Mouse (Mus musculus) liver, embryonic 14.5 days (tissue): ENCODE data around the gene Slc22a12. TPM values are rescaled to one million over a fixed set of nuclear protein-coding genes. Genes with fewer than 3 reads are reported as not detected.

Experiments
- ATAC-seq: fragments of 200-750 bp; cut with Nextera tagmentation; 2 replicates; pipeline ENCODE4 v1.8.0; 2017; ENCODE audit warnings: moderate number of reproducible peaks, mild to moderate bottlenecking, moderate library complexity; ENCODE audit not compliant: insufficient read depth
- DNase-seq, 3 experiments: peaks; one replicate each; pipeline ENCODE4 v3.0.0-alpha.2; 2012 to 2013; ENCODE audit warnings: low read depth in 3 of 3, low spot score in 3 of 3
- H3K27ac ChIP-seq: fragments of 300-500 bp; sonication (generic); 2 replicates; pipeline ENCODE4 v1.5.1; 2014; ENCODE audit warnings: moderate library complexity, mild to moderate bottlenecking, control low read depth, inconsistent platforms
- H3K27me3 ChIP-seq: fragments of 300-500 bp; sonication (generic); 2 replicates; pipeline ENCODE4 v1.6.1; 2014; ENCODE audit warnings: mild to moderate bottlenecking, low read length, moderate library complexity; ENCODE audit not compliant: control insufficient read depth, insufficient read depth
- H3K36me3 ChIP-seq: fragments of 300-500 bp; sonication (generic); replicated peaks from 2 replicates; pipeline ENCODE4 v1.6.1; 2014; ENCODE audit warnings: low read depth; ENCODE audit not compliant: control insufficient read depth, insufficient read depth
- H3K4me1 ChIP-seq, 2 experiments: fragments of 200-500 bp in 1 of 2; fragments of 300-500 bp in 1 of 2; sonication (generic) in 1 of 2; replicated peaks; 2 replicates each; pipeline ENCODE4 v1.6.1; 2012 to 2014; ENCODE audit warnings: antibody characterized with exemption in 1 of 2, inconsistent platforms in 1 of 2, low read length in 1 of 2; ENCODE audit not compliant: control insufficient read depth in 2 of 2, insufficient read depth in 2 of 2
- H3K4me2 ChIP-seq: fragments of 300-500 bp; sonication (generic); 2 replicates; pipeline ENCODE4 v1.6.1; 2014; ENCODE audit warnings: low read depth, mild to moderate bottlenecking, control low read depth, moderate library complexity
- H3K4me3 ChIP-seq, 2 experiments: fragments of 200-500 bp in 1 of 2; fragments of 300-500 bp in 1 of 2; sonication (generic) in 1 of 2; 2 replicates each; pipeline ENCODE4 v1.5.1; 2012 to 2014; ENCODE audit warnings: low read depth in 2 of 2, low read length in 2 of 2, mild to moderate bottlenecking in 2 of 2, control low read depth in 1 of 2, inconsistent platforms in 1 of 2, moderate library complexity in 1 of 2; ENCODE audit not compliant: insufficient read depth in 1 of 2
- H3K9ac ChIP-seq: fragments of 300-500 bp; sonication (generic); replicated peaks from 2 replicates; pipeline ENCODE4 v1.6.1; 2014; ENCODE audit warnings: mild to moderate bottlenecking, control low read depth, moderate library complexity
- H3K9me3 ChIP-seq: fragments of 300-500 bp; sonication (generic); 2 replicates; pipeline ENCODE4 v1.6.1; 2016; ENCODE audit warnings: low read length, mixed read lengths; ENCODE audit not compliant: control insufficient read depth
- CTCF ChIP-seq: IDR thresholded peaks from 2 replicates; pipeline ENCODE4 v1.5.1; 2016; ENCODE audit warnings: antibody characterized with exemption, low read depth, control low read depth
- EP300 ChIP-seq: IDR thresholded peaks from 2 replicates; pipeline ENCODE4 v1.6.1; 2016; ENCODE audit warnings: antibody characterized with exemption, low read depth
- WGBS: fragments of 180-500 bp; shearing (Covaris S2); extraction: QIAGEN DNeasy Blood & Tissue Kit; methylation state at CpG from one replicate; pipeline ENCODE4 v1.1.7; 2014; ENCODE audit not compliant: insufficient replicate concordance; 5-methylcytosine and 5-hydroxymethylcytosine counted together
- polyA plus RNA-seq, 2 experiments: library from polyadenylated mRNA; depleted of rRNA in 1 of 2; stranded (reverse) in 1 of 2; unstranded in 1 of 2; fragments of >200 nt; fragmentation: Nextera tagmentation in 1 of 2; extraction: Ambion mirVana in 1 of 2; gene quantifications; 2 replicates each; pipeline versions ENCODE4 v1.2.1 to v1.2.3; 2012 to 2014

The Slc22a12 gene
- polyA plus RNA-seq, 2 experiments = not detected

DNA sequence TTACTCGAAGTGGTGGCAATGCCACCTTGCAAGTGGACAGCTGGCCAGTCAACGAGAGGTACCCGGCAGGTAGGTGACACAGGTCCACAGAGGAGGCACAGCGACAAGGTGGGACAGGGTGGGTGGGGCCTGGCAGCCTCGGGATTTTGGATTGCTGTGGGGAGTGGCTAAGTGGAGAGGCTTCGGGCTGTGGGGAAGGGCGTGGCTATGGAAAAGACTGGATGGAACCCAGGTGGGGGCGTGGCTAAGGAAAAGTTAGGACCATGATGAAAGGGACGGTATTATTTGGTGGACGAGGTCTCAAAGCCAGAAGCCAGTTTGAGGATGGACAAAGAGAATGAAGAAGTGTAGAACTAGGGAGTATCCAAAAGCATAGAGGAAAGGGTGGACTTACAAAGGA, 33.0 kb downstream of the Slc22a12 start:
- peaks cover 9% of the 10 kb centered on the region for H3K27me3 ChIP-seq
- 52% methylated on average over 10 of the region's 10 CpGs for WGBS
- H3K27ac ChIP-seq = no peak overlapping the region
- no peak overlapping the region for H3K9ac ChIP-seq
- no peaks in the 10 kb centered on the region for H3K4me1 ChIP-seq
- TF ChIP-seq CTCF (no peak), EP300 (no peak)
- H3K9me3 ChIP-seq = no peaks in the 10 kb centered on the region
- H3K36me3 ChIP-seq = no peaks in the 10 kb centered on the region
- ATAC-seq (no peak), DNase-seq (no peak)
- H3K4me2 ChIP-seq = no peak overlapping the region
- no peak overlapping the region for H3K4me3 ChIP-seq

DNA sequence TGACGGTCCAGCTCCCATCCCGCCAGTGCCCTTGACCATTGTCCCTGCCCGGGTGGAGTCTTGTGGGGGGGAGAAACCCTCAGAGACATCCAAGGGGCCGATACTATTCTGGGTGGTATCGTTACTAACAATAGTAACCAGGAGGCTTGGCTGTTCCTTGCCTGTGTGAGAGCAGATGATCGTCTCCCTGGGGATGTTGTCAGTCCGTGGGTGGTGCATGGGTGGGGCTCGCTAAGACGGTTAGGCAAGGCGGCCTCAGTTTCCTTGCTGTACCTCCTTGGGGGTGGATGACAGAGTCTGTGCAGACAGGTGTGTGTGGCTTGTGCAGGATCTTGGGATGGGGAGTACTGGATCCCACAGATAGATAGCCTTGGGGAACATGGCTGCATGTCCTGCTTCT, 35.4 kb downstream of the Slc22a12 start:
- 35% methylated on average over 10 of the region's 10 CpGs for WGBS
- no peak for ATAC-seq
- H3K4me3 ChIP-seq = no peak overlapping the region
- no peaks in the 10 kb centered on the region for H3K4me1 ChIP-seq
- TF ChIP-seq CTCF (no peak), EP300 (no peak)
- no peaks in the 10 kb centered on the region for H3K36me3 ChIP-seq
- no peak overlapping the region for H3K4me2 ChIP-seq
- no peak overlapping the region for H3K27ac ChIP-seq
- no peak overlapping the region for H3K9ac ChIP-seq
- H3K9me3 ChIP-seq = no peaks in the 10 kb centered on the region
- peaks cover 11% of the 10 kb centered on the region for H3K27me3 ChIP-seq
- no peak for DNase-seq

DNA sequence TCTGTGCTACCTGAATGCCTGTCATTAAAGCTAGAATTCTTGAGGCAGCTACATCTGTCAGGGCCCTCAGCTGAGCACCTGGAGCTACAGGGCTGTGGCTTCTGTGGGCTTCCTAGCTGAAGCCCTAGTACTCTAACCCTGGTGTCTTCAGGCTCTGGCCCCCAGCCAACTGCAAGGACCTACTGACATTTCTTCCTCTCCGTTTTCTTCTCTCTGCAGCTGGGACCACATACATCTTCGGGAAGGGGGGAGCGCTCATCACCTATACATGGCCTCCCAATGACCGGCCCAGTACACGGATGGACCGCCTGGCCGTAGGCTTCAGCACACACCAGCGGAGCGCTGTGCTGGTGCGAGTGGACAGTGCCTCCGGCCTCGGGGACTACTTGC, 38.2 kb downstream of the Slc22a12 start:
- H3K27me3 ChIP-seq = peaks cover 37% of the 10 kb centered on the region
- H3K4me2 ChIP-seq = no peak overlapping the region
- 71% methylated on average over 12 of the region's 12 CpGs for WGBS
- no peaks in the 10 kb centered on the region for H3K36me3 ChIP-seq
- DNase-seq (no peak), ATAC-seq (no peak)
- no peak overlapping the region for H3K4me3 ChIP-seq
- no peak overlapping the region for H3K27ac ChIP-seq
- no peaks in the 10 kb centered on the region for H3K4me1 ChIP-seq
- no peaks in the 10 kb centered on the region for H3K9me3 ChIP-seq
- H3K9ac ChIP-seq = no peak overlapping the region
- TF ChIP-seq EP300 (no peak), CTCF (no peak)

DNA sequence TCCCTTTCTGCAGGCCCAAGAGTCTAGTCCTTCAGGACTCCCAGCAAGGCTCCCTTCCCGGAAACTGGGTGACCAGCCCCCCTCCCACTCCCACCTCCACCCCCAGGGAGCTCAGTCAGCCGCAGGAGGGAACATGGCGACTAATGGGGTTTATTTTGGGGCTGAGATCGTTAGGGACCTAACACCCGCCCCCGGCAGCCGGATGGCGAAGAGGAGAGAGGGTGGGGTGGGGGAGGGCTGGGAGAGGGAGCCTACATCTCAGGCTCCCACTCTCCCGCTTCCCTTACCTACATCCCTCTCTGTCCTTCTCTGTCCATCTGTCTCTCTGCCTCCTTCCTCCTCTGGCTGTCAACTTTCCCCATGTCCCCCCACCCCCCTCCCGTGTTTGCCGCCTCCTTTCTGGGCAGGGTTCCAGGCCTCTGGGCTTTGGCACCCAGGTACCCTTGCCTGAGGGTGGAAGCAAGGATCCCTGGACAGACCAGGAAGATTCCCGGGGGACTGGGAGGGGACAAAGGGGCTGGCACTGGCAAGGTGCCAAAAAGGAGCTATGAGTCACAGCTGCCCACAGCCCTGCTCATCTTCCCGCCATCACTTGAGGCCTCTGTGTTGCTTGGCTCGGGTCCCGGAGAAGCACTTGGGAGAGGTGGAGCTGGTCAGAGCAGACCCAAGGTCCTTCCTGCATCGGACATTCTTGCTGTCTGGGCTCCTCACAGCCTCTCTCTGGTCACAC, 38.7 kb downstream of the Slc22a12 start:
- Histone ChIP-seq H3K9me3 (no peaks in the 10 kb centered on the region), H3K4me3 (no peak overlapping the region), H3K4me1 (no peaks in the 10 kb centered on the region), H3K27me3 (peaks cover 43% of the 10 kb centered on the region), H3K27ac (no peak overlapping the region), H3K4me2 (no peak overlapping the region), H3K9ac (no peak overlapping the region), H3K36me3 (no peaks in the 10 kb centered on the region)
- WGBS = 30% methylated on average over 16 of the region's 16 CpGs
- DNase-seq = no peak
- TF ChIP-seq EP300 (no peak), CTCF (no peak)
- no peak for ATAC-seq

DNA sequence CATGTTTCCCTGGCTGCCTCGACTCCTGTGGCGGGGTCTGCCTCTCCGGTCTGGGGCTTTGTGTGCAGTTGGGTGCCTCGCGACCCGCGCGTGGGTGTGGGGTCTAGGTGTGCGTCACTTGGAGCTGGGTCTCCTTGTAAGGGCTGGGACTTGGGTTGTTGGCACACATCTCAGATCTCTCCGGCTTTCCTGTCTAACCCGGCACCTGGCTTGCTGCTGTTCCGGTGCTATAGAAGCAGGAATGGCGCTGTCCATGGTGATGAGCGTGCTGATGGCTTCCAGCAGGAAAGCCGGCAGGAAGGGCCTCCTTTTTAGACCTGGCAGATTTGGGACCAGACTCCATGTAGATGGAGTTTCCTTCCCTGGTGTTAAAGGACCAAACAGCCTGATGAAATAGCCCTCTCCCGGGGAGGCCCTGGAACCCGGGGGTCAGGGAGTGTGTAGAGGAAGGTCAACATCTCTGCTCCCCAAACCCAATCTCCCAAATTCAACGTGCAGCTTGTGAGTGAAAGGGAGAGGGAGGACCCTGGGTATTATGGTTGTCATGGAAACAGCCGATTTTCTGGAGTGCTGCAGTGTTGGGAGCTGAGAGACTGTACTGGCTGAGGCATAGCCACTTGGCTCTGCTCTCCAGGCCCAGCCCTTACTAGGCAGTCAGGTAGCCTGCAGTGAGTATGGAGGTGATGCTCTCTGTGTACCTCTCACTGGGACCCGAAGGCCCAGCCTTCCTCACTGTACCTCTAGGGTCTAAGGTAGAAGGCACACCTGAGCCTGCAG, 40.1 kb downstream of the Slc22a12 start:
- H3K9ac ChIP-seq = no peak overlapping the region
- H3K4me2 ChIP-seq = peak overlapping the region; percentile 32
- H3K4me1 ChIP-seq = no peaks in the 10 kb centered on the region
- H3K27me3 ChIP-seq = peaks cover 56% of the 10 kb centered on the region
- H3K27ac ChIP-seq = no peak overlapping the region
- H3K4me3 ChIP-seq = peak overlapping the region in 1 of 2 experiments; percentile 8; a peak in 2 of 4 replicates
- 3% methylated on average over 20 of the region's 20 CpGs for WGBS
- DNase-seq (peak in 2 of 3 experiments; percentile 11 to 24), ATAC-seq (no peak)
- TF ChIP-seq CTCF (no peak), EP300 (no peak)
- no peaks in the 10 kb centered on the region for H3K9me3 ChIP-seq
- H3K36me3 ChIP-seq = no peaks in the 10 kb centered on the region
